Mouse (Mus musculus): Measurements from ENCODE around the gene 1700001C02Rik. TPM values are rescaled to one million over a fixed set of nuclear protein-coding genes. Genes with fewer than 3 reads are reported as not detected.

The 1700001C02Rik gene
- polyA plus RNA-seq, 1 experiment from 2014 or later: 0.41 TPM

DNA sequence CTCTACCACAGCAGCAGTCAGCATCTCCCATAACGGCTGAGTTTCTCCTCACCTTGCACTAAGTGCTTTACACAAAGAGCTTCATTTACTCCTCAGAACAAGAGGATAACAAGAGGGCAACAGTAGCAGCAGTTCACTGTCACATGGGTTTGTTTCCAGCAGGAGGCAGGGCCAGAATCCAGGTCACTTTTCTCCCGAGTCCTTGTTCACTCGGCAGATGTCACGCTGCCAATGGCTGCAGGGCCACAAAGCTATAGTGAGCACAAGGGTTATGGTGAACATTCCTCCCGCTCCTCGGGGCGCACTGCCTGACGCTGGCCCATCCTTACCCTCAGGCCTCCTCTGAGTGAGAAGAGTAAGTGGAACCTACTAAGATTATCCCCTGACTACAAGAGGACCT is 17.7 kb downstream of the 1700001C02Rik start:
- Histone ChIP-seq H3K9ac (replicated peaks; ENCODE audit: low read length) (no peak overlapping the region), H3K27me3 (ENCODE audit: control insufficient read depth, insufficient read depth, low read length) (no peaks in the 10 kb centered on the region), H3K36me3 (ENCODE audit: control insufficient read depth, insufficient read depth, low read length) (no peaks in the 10 kb centered on the region), H3K4me1 (ENCODE audit: control insufficient read depth, insufficient read depth, low read length) (no peaks in the 10 kb centered on the region), H3K9me3 (ENCODE audit: control insufficient read depth, low read length) (no peaks in the 10 kb centered on the region), H3K27ac (replicated peaks; ENCODE audit: low read depth, low read length) (no peak overlapping the region), H3K4me2 (ENCODE audit: low read length) (no peak overlapping the region), H3K4me3 (replicated peaks; ENCODE audit: low read depth, low read length) (no peak overlapping the region)
- ATAC-seq (ENCODE audit: low FRiP score, low TSS enrichment) (no peak), DNase-seq (no peak)
- WGBS: 83% methylated on average over 8 of the region's 8 CpGs

DNA sequence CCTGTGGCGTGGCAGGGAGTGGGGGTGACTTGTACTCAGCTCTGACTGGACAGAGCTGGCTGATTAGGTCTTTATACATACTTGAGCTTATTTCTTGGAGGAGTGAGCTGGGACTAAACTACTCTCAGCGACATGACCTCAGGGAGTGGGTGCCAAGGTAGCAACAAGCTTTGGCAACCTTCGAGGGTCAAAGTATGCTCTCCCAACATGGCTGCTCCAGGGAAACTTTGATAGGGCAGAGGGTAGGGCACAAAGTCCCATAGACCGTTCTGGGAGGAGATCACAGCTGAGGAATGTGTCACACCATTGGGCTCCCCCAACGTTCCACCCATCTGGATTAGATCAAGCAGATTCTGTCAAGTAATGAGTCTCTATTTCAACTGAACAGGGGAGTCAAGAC is 18.7 kb downstream of the 1700001C02Rik start:
- no peaks in the 10 kb centered on the region for H3K27me3 ChIP-seq (ENCODE audit: control insufficient read depth, insufficient read depth, low read length)
- no peak overlapping the region for H3K4me3 ChIP-seq (replicated peaks; ENCODE audit: low read depth, low read length)
- no peaks in the 10 kb centered on the region for H3K36me3 ChIP-seq (ENCODE audit: control insufficient read depth, insufficient read depth, low read length)
- no peaks in the 10 kb centered on the region for H3K4me1 ChIP-seq (ENCODE audit: control insufficient read depth, insufficient read depth, low read length)
- DNase-seq (no peak), ATAC-seq (ENCODE audit: low FRiP score, low TSS enrichment) (no peak)
- H3K9ac ChIP-seq (replicated peaks; ENCODE audit: low read length): no peak overlapping the region
- WGBS: 84% methylated on average over 5 of the region's 5 CpGs
- no peak overlapping the region for H3K27ac ChIP-seq (replicated peaks; ENCODE audit: low read depth, low read length)
- no peaks in the 10 kb centered on the region for H3K9me3 ChIP-seq (ENCODE audit: control insufficient read depth, low read length)
- H3K4me2 ChIP-seq (ENCODE audit: low read length): no peak overlapping the region

DNA sequence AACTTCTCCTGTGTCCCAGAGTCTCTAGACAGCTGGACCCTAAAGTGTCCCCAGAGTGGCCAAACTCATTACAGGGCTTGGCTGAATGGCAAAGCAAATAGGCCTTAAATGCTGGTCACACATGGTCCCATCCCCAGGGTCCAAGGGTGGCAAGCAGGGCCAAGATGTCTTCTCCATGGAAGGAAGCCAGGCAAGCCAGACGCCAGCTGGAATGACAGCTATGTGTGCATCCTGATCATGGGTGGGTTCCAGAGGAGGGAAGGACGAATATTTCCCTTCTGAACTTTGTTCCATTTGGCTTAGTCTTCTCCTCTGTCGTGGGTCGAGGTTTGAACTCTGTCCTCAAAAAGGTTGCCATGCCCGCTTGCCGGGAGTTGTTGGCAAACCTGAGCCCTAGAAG is 19.3 kb downstream of the 1700001C02Rik start:
- Histone ChIP-seq H3K9me3 (ENCODE audit: control insufficient read depth, low read length) (no peaks in the 10 kb centered on the region), H3K4me2 (ENCODE audit: low read length) (no peak overlapping the region), H3K9ac (replicated peaks; ENCODE audit: low read length) (no peak overlapping the region), H3K27ac (replicated peaks; ENCODE audit: low read depth, low read length) (no peak overlapping the region), H3K4me3 (replicated peaks; ENCODE audit: low read depth, low read length) (no peak overlapping the region), H3K36me3 (ENCODE audit: control insufficient read depth, insufficient read depth, low read length) (no peaks in the 10 kb centered on the region), H3K4me1 (ENCODE audit: control insufficient read depth, insufficient read depth, low read length) (no peaks in the 10 kb centered on the region), H3K27me3 (ENCODE audit: control insufficient read depth, insufficient read depth, low read length) (no peaks in the 10 kb centered on the region)
- no peak for ATAC-seq (ENCODE audit: low FRiP score, low TSS enrichment)
- WGBS: 81% methylated on average over 6 of the region's 6 CpGs
- DNase-seq: no peak

DNA sequence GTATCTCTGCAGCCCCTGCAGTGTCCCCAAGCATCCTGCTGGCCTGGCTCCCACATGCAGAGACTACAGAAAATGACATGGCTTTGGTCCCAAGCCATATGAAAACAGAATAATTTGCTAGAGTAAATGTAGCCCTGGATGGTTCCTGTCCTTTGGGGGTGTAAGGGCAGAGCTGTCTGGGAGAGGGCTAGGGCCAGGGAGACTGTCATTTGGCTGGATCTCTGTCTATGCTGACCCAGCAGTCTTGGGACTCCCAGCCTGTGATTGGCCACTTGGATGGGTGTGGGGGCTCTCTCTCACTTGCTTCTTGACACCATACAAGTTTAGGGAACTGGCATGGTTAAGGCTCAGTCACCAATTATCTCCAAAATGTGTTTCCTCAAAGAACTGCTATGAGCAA is 24.4 kb downstream of the 1700001C02Rik start:
- H3K9ac ChIP-seq (replicated peaks; ENCODE audit: low read length): no peak overlapping the region
- no peak overlapping the region for H3K4me2 ChIP-seq (ENCODE audit: low read length)
- no peaks in the 10 kb centered on the region for H3K27me3 ChIP-seq (ENCODE audit: control insufficient read depth, insufficient read depth, low read length)
- H3K27ac ChIP-seq (replicated peaks; ENCODE audit: low read depth, low read length): no peak overlapping the region
- ATAC-seq (ENCODE audit: low FRiP score, low TSS enrichment) (no peak), DNase-seq (no peak)
- H3K4me3 ChIP-seq (replicated peaks; ENCODE audit: low read depth, low read length): no peak overlapping the region
- no peaks in the 10 kb centered on the region for H3K4me1 ChIP-seq (ENCODE audit: control insufficient read depth, insufficient read depth, low read length)
- H3K9me3 ChIP-seq (ENCODE audit: control insufficient read depth, low read length): no peaks in the 10 kb centered on the region
- H3K36me3 ChIP-seq (ENCODE audit: control insufficient read depth, insufficient read depth, low read length): no peaks in the 10 kb centered on the region

DNA sequence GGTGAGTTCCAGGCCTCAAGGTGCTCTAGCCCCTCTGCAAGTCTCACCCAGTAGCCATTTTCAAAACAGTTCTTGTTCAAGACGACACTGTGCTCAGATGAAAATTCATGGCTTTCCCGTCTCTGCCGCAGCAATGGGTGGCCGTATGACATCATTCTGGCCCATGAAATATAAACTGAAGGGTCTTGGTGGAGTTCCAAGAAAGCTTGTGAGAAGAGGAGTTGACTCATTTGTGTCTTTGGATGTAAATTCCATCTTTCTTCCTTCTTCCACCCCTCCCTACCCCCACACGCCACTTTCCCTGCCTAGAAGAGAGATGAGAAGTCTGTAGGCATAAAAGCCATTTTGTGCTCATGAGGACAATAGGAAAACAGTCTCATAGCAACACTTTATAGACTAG is 25.0 kb downstream of the 1700001C02Rik start:
- 77% methylated on average over 5 of the region's 5 CpGs for WGBS
- no peaks in the 10 kb centered on the region for H3K4me1 ChIP-seq (ENCODE audit: control insufficient read depth, insufficient read depth, low read length)
- H3K9me3 ChIP-seq (ENCODE audit: control insufficient read depth, low read length): no peaks in the 10 kb centered on the region
- no peak overlapping the region for H3K4me3 ChIP-seq (replicated peaks; ENCODE audit: low read depth, low read length)
- H3K27ac ChIP-seq (replicated peaks; ENCODE audit: low read depth, low read length): no peak overlapping the region
- no peak overlapping the region for H3K9ac ChIP-seq (replicated peaks; ENCODE audit: low read length)
- H3K4me2 ChIP-seq (ENCODE audit: low read length): no peak overlapping the region
- ATAC-seq (ENCODE audit: low FRiP score, low TSS enrichment) (no peak), DNase-seq (no peak)
- H3K36me3 ChIP-seq (ENCODE audit: control insufficient read depth, insufficient read depth, low read length): no peaks in the 10 kb centered on the region
- no peaks in the 10 kb centered on the region for H3K27me3 ChIP-seq (ENCODE audit: control insufficient read depth, insufficient read depth, low read length)

DNA sequence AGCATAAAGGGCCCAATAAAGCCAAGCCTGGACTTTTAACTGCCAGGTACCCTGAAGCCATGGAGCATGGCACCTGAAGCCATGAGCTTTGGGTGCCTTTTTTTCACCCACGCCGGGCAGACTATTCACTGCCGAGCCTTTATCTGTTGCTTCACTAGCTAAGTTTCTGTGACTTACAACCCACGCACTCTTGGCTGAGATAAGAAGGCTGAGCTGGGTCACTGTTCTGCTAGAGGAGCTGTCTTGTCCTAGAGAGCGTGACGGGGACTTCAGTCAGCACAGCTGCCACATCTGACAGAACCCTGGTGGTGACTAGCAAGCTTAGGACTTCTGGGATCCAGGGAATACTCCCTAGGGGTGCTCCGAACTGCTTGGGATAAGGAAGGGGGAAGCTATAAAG is 27.9 kb downstream of the 1700001C02Rik start:
- no peak overlapping the region for H3K4me2 ChIP-seq (ENCODE audit: low read length)
- DNase-seq (no peak), ATAC-seq (ENCODE audit: low FRiP score, low TSS enrichment) (no peak)
- no peak overlapping the region for H3K4me3 ChIP-seq (replicated peaks; ENCODE audit: low read depth, low read length)
- no peaks in the 10 kb centered on the region for H3K27me3 ChIP-seq (ENCODE audit: control insufficient read depth, insufficient read depth, low read length)
- H3K9ac ChIP-seq (replicated peaks; ENCODE audit: low read length): no peak overlapping the region
- no peak overlapping the region for H3K27ac ChIP-seq (replicated peaks; ENCODE audit: low read depth, low read length)
- WGBS: 74% methylated on average over 7 of the region's 7 CpGs
- no peaks in the 10 kb centered on the region for H3K4me1 ChIP-seq (ENCODE audit: control insufficient read depth, insufficient read depth, low read length)
- H3K36me3 ChIP-seq (ENCODE audit: control insufficient read depth, insufficient read depth, low read length): no peaks in the 10 kb centered on the region
- no peaks in the 10 kb centered on the region for H3K9me3 ChIP-seq (ENCODE audit: control insufficient read depth, low read length)

DNA sequence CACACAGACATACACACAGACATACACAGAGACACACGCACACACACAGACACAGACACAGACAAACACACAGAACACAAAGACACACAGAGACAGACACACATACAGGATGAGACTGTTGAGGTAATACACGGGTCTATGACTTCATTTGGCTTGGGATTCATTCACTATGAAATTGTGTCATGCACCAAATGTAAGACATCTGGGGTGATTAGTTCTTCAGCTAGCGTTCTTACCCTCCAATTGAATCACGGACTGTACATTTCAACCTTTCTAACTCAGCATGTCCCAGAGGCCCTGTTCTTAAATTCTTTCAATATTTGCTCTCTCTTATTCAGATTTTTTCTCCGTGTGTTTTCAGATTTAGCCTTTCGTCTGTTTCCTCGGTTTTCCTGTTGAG is 28.8 kb downstream of the 1700001C02Rik start:
- Histone ChIP-seq H3K4me2 (ENCODE audit: low read length) (no peak overlapping the region), H3K9me3 (ENCODE audit: control insufficient read depth, low read length) (no peaks in the 10 kb centered on the region), H3K4me1 (ENCODE audit: control insufficient read depth, insufficient read depth, low read length) (no peaks in the 10 kb centered on the region), H3K9ac (replicated peaks; ENCODE audit: low read length) (no peak overlapping the region), H3K36me3 (ENCODE audit: control insufficient read depth, insufficient read depth, low read length) (no peaks in the 10 kb centered on the region), H3K4me3 (replicated peaks; ENCODE audit: low read depth, low read length) (no peak overlapping the region), H3K27me3 (ENCODE audit: control insufficient read depth, insufficient read depth, low read length) (no peaks in the 10 kb centered on the region), H3K27ac (replicated peaks; ENCODE audit: low read depth, low read length) (no peak overlapping the region)
- no peak for DNase-seq
- WGBS: 87% methylated on average over 7 of the region's 7 CpGs
- ATAC-seq (ENCODE audit: low FRiP score, low TSS enrichment): no peak

DNA sequence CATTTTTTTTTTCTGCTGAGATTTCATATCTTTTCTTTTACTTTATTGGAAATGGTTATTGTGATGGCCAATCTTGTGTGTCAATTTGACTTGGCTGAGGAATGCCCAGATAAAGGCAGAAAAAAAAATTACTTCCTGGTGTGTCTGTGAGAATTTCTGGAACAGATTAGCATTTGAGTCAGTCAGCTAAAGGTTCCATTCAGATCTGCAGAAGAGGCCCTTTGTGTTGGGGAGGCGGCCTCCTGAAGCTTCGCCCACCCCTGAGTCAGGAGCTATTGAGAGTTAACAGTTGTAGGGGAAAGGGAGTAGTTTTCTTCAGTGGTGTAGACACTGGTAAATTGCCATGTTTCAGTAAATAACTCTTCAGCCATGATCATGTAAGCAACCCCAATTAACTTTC is 29.4 kb downstream of the 1700001C02Rik start:
- ATAC-seq (ENCODE audit: low FRiP score, low TSS enrichment) (no peak), DNase-seq (no peak)
- H3K9me3 ChIP-seq (ENCODE audit: control insufficient read depth, low read length): no peaks in the 10 kb centered on the region
- H3K4me1 ChIP-seq (ENCODE audit: control insufficient read depth, insufficient read depth, low read length): no peaks in the 10 kb centered on the region
- H3K27ac ChIP-seq (replicated peaks; ENCODE audit: low read depth, low read length): no peak overlapping the region
- H3K9ac ChIP-seq (replicated peaks; ENCODE audit: low read length): no peak overlapping the region
- H3K4me2 ChIP-seq (ENCODE audit: low read length): no peak overlapping the region
- H3K27me3 ChIP-seq (ENCODE audit: control insufficient read depth, insufficient read depth, low read length): no peaks in the 10 kb centered on the region
- no peaks in the 10 kb centered on the region for H3K36me3 ChIP-seq (ENCODE audit: control insufficient read depth, insufficient read depth, low read length)
- no peak overlapping the region for H3K4me3 ChIP-seq (replicated peaks; ENCODE audit: low read depth, low read length)
- WGBS: 44% methylated on average over 2 of the region's 2 CpGs

DNA sequence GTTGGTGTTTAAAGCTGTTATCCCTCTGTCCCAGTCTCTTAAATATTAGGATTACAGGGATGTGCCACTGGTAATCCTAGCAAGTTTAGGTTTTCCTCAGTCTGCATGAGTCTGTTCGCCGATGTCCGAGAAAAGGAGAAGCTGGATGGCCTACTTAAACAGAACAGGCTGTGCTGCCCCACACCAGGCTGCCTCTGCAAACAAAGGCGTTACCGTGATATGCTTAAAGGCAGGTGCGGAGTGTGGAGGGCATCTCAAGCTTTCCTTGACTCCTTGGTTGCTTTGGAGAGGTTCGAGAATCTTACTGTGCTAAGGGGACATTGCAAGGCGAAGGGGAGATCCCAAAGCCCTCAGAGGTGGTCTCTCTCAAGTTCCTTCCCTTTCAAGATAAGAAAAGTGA is 31.0 kb downstream of the 1700001C02Rik start:
- H3K9ac ChIP-seq (replicated peaks; ENCODE audit: low read length): no peak overlapping the region

More for the DNA sequence above, 31.0 kb downstream of the 1700001C02Rik start:
- DNase-seq (no peak), ATAC-seq (ENCODE audit: low FRiP score, low TSS enrichment) (no peak)
- WGBS: 87% methylated on average over 8 of the region's 8 CpGs
- Histone ChIP-seq H3K4me2 (ENCODE audit: low read length) (no peak overlapping the region), H3K4me3 (replicated peaks; ENCODE audit: low read depth, low read length) (no peak overlapping the region), H3K4me1 (ENCODE audit: control insufficient read depth, insufficient read depth, low read length) (no peaks in the 10 kb centered on the region), H3K27ac (replicated peaks; ENCODE audit: low read depth, low read length) (no peak overlapping the region), H3K9me3 (ENCODE audit: control insufficient read depth, low read length) (no peaks in the 10 kb centered on the region), H3K36me3 (ENCODE audit: control insufficient read depth, insufficient read depth, low read length) (no peaks in the 10 kb centered on the region), H3K27me3 (ENCODE audit: control insufficient read depth, insufficient read depth, low read length) (no peaks in the 10 kb centered on the region)
